Mouse (Mus musculus) thymus, adult 2 months (tissue): Measurements from ENCODE around the gene Sugp1.

Experiments
- CTCF ChIP-seq: fragments of 200-500 bp; IDR thresholded peaks from 2 replicates; pipeline ENCODE4 v1.5.1; 2012; ENCODE audit warnings: mild to moderate bottlenecking, control low read depth, low read length, moderate library complexity, borderline replicate concordance; ENCODE audit not compliant: control insufficient read depth, poor library complexity, insufficient read depth; ENCODE audit errors: extremely low read depth
- POLR2A ChIP-seq: fragments of 200-500 bp; IDR thresholded peaks from 2 replicates; pipeline ENCODE4 v1.6.1; 2012; ENCODE audit warnings: mild to moderate bottlenecking, low read length, control low read depth, moderate library complexity; ENCODE audit not compliant: control insufficient read depth, poor library complexity, insufficient read depth; ENCODE audit errors: extremely low read depth

DNA sequence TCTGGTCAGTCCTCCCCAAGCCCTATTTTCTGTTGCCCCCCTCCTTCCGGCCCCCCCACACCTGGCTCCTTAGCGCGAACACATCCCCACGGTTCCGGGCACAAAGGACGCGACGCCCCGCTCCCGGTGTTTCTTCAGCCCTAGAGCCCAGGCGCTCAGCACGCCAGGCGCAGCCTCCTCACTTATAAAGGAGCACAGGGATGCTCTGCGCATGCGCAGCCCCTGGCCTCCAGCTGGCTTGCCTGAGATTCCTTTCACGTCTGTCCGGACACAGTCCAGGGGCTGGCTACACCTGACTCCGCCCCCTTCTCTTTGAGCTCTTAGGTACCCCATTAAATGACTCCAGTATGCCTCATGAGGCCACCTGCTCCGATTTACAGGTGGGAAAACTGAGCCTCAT lies 78.1 kb downstream of the Sugp1 start, which contains the start of gene Ncan:
- TF ChIP-seq CTCF (no peak), POLR2A (no peak)
